Mouse (Mus musculus) thymus, postnatal 0 days (tissue): ENCODE data around the gene Gm7271. TPM values are rescaled to one million over a fixed set of nuclear protein-coding genes. Genes with fewer than 3 reads are reported as not detected.

Experiments
- DNase-seq: peaks from one replicate; pipeline ENCODE4 v3.0.0-alpha.2; 2015; ENCODE audit warnings: low spot score
- polyA plus RNA-seq: library from polyadenylated mRNA; unstranded; fragments of >200 nt; fragmentation: Nextera tagmentation; extraction: Ambion mirVana; gene quantifications from 2 replicates; pipeline ENCODE4 v1.2.1, GENCODE M21; 2015

The Gm7271 gene
- polyA plus RNA-seq, result not detected in 2 replicates

DNA sequence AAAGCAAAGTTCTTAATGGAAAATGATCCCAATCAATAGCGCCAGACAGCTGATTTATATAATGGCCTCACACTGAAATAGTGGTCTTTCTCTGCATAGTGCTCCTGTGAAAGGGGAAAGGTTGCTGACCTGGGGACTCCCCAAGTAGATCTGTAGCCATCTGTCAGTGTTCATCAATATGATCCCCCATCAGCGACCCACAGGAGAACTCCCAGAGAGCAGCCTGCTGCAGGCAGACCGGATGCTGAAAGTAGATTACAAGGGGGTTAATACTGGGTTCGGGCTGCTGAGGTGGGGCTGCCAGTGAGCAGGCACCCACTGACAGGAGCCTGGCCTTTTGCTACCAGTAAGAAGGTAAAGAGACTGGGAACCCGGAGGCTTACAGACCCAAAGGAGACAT lies at the start of gene Gm7271:
Gm7271 (plus strand) TSS at position 230 of the 400 bp plus-strand sequence.
- DNase-seq, result no peak

DNA sequence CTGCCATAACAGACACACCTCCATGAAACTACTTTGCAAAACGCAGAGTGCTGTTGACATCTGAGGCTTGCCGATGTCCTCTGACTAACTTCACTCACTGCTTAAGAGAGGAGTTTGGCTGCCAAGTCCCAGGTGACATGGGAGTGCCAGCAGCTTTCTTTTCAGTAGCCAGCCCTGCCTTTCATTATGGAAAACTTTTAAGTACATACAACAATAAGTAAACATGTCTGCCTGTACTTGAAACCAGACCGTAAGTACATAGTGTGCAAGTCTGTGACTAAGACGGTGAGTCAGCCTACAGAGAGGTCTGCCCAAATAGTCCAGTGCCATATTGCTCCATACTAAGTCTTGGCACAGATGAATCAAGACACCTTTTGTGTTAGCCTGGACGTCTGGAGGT lies 46.7 kb upstream of the Gm7271 start:
- no peak for DNase-seq

GRCm38 (mm10) chr5:76437696-76438095 lies 46.1 kb upstream of the Gm7271 start:
- DNase-seq, result no peak

DNA sequence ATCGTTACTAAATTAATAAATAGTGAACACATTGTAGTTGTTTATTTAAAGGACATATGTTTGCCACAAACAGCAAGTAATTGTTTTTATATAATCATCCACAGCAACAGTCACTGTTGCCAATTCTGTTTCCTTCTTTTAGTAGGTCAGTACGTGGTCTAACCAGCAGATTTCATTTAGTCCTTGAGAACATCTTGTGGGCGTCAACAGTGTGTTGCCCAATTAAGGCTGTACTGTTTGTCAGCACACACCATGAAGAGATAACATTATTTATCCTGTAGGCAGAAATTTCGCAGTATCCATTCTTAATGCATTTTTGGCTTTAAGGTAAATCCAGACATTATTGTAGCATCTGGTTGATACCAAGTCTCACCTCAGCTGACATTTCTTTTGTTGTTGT lies 42.4 kb upstream of the Gm7271 start:
- DNase-seq, result no peak

- DNase-seq, result no peak
These were observed 8.9 kb upstream of the Gm7271 start for GRCm38 (mm10) chr5:76474931-76475330.

- no peak for DNase-seq
These were observed 7.0 kb upstream of the Gm7271 start for GRCm38 (mm10) chr5:76476873-76477272.

DNA sequence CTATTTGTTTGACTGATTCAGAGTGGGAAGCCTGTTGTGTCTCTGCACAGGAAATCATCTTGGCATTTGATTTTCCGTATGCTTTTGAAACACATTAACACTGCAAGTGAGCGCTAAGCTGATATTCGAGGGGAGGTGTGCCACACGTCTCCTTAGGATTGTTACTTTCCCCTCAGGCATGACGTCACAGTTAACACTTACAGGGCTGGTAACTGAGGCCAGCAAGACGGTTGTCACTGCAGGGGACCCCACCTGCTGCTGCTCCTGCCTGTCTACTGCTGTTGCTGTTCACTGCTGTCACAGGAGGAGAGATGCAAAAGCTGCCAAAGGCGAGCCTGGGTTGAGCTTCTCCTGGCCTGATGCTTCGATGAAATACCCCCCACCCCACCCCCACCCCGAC lies 6.1 kb upstream of the Gm7271 start:
- DNase-seq, result no peak

GRCm38 (mm10) chr5:76495126-76495525 lies 11.3 kb downstream of the Gm7271 start:
- no peak for DNase-seq

- no peak for DNase-seq
These were observed 38.6 kb downstream of the Gm7271 start for GRCm38 (mm10) chr5:76522446-76522845.

DNA sequence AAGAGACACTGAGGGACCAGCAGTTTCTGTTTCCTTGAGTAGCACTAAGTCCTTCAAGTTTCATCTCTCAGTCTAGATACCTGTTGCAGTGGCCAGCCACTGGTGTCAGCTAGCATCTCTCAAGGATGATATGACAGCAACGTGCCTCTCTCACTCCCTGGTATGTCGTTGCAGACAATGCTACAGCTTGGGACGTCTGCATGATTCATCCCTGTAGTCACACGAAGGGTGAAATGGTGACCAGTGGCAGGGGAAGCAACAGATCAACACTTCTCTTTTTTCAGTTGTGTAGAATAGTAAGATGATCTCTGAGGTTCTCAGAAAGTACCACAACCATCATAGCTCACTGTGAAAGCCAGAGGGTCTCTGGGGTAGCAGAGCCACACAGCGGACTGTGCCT lies 40.8 kb downstream of the Gm7271 start:
- DNase-seq, result no peak

DNA sequence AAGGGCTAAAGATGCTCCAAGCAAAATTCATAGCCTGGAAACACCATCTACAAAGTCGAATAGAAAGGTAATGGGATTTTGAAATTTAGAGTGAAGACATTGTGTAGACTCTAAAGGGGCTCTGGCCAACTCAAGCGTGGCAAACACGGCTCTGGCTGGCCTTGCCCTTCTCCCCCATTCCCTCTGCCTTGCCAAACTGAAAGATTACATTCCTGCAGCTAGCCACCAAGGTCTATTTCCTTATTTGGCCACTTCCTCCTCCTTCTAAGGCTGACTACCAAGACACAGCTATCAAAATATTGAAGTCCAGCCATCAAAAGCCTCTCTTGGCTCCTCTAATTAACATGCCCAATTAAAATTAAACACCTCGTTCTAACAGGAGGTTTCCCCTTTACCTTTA lies 41.2 kb downstream of the Gm7271 start:
- DNase-seq, result no peak

GRCm38 (mm10) chr5:76525829-76526228 lies 42.0 kb downstream of the Gm7271 start:
- DNase-seq, result no peak

GRCm38 (mm10) chr5:76529040-76529703 lies 45.3 kb downstream of the Gm7271 start, which contains the start of gene Exoc1:
Gene Exoc1 (plus strand): TSS chr5:76529311.
- peak; percentile 92 for DNase-seq

DNA sequence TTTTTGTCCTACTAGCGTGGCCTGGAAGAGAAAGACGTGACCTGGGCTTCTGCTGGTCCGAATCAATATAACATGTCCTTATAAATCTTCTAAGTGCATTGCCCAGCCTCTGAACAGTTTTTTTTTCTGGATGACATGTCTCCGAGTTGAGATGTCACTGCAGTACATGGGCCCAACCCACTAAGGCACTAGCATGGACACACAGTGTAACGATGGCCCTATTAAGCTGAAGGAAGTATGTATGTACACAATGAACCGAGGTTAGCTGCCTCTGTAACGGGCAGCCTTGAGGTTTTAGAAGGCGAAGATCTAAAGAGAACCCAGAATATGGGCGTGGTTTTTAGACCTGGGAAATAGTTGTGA lies 45.8 kb downstream of the Gm7271 start:
- DNase-seq, result no peak

DNA sequence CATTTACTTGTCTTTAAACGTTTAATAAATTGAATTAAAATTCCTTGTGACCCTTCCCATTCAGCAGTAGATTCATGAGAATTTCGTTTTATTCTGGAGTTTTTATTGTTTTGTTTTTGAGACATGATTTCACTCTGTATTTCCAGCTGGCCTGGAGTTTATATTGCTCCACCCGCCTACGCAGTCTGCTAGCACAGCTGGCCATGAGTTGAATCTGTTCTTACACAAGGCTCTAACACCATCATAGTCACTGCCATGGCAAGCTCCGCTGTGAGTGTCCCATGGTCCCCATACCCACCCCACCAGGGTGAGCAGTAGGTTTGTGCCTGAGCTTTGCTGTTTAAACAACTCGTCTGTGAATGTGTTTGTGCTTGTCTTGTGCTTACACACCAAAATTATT lies 49.3 kb downstream of the Gm7271 start:
- no peak for DNase-seq

DNA sequence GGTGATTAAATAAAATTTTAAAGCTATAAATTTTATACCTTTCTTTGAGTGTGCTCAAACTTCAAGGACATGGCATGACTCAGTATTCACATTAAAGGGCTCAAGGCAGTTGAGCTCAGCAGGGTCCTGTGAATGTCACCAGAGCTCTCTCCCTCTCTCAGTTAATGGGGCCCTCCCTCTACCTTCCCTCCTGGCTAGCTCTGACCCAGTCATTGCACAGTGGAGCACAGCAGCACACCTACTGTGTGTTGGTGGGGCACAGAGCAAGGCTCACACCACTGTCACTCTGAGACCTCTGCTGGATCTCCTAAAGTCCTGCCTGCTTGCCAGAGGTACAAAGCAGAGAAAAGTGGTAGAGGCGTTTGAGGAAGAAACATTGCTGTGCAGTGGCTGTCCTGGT lies 52.4 kb downstream of the Gm7271 start:
- no peak for DNase-seq

- DNase-seq, result no peak
These were observed 53.7 kb downstream of the Gm7271 start for GRCm38 (mm10) chr5:76537578-76537977.

- DNase-seq, result no peak
These were observed 56.3 kb downstream of the Gm7271 start for GRCm38 (mm10) chr5:76540181-76540580.

- DNase-seq, result no peak
These were observed 57.0 kb downstream of the Gm7271 start for GRCm38 (mm10) chr5:76540842-76541241.

DNA sequence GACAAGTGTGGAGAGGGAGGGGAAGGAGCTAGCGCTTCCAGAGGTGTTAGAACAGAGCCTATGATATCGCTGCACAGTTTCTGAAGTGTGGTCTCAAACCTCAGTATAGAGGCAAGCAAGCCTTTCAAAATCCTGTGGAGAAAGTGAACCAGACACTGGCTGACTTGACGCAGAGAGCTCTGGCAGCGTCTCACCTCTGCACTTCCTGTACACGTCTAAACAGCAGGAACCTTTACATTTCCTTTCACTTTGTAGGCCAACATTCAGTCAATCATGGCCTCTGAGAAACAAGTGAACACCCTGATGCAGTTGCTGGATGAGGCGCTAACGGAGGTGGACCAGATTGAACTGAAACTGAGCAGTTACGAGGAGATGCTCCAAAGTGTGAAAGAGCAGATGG lies 59.4 kb downstream of the Gm7271 start:
- DNase-seq, result no peak

- no peak for DNase-seq
These were observed 66.6 kb downstream of the Gm7271 start for GRCm38 (mm10) chr5:76550426-76550825.

GRCm38 (mm10) chr5:76565321-76565720 lies 81.5 kb downstream of the Gm7271 start:
- DNase-seq, result peak; percentile 79
